In genomic region chr4:142545871-142546270, GRCm38 (mm10) we compare ENCODE assay signal across 16 mouse cellular contexts.
"Had no signal": no experiment of that assay in that cellular context is flagged by ENCODE, and none has a peak within 500 bp of the region (broad histone marks: within the 10 kb centered on the region; RNA-seq: fewer than 3 reads in every experiment).

No protein-coding gene starts in this region.

- DNase-seq: heart, postnatal 10 days; heart, postnatal 14 days; heart, postnatal 36 days; heart, postnatal 4 days; kidney, adult 11 months; kidney, adult 18-20 months; kidney, adult 2 months; kidney, adult 8-10 months; kidney, adult 9 months; kidney, postnatal 10 days; kidney, postnatal 14 days; kidney, postnatal 25 days; kidney, postnatal 36 days; kidney, postnatal 4 days; layer of hippocampus, adult 9-11 months; layer of hippocampus, postnatal 36 days had no signal
